9 mouse cellular contexts compared by ENCODE assay signal in the genomic region with DNA sequence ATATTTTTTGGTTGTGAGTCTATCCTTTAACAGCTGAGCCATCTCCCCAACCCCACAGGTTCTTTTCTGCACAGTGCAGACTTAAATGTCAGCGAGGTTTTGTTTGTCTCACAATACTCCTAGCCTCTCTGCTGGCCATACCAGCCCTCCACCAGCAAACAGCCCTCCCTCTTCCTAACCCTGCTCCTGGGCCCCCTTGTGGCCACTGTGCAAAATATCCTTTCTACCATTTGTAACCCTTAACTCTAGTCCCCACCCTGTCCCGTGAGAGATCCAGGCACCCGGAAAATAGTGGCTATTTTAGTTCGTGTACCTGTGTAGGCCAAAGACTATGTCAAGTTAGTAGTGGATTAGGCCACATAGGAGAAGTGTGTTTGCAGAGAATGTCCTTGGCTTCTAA. TPM values are rescaled to one million over a fixed set of nuclear protein-coding genes. Genes with fewer than 3 reads are reported as not detected.
DNase-seq lines count a peak whose midpoint lies in the region; ATAC-seq and TF ChIP-seq lines count a peak whose summit lies in the region.
"Had no signal": no experiment of that assay in that cellular context is flagged by ENCODE, and none has a peak within 500 bp of the region (broad histone marks: within the 10 kb centered on the region; RNA-seq: fewer than 3 reads in every experiment).

No protein-coding gene starts in this region.

- ATAC-seq in heart, embryonic 16.5 days (replicated peaks; ENCODE audit: extremely low read depth, insufficient read depth, low FRiP score), result peak; percentile 42; the same call in 1 of the 2 replicates
- peak; percentile 50; the same call in 1 of the 2 replicates for ATAC-seq in liver, embryonic 15.5 days (ENCODE audit: insufficient read depth)

- H3K36me3 ChIP-seq in heart, embryonic 16.5 days (ENCODE audit: control insufficient read depth, insufficient read depth), result no peaks in the 10 kb centered on the region
- H3K36me3 ChIP-seq in ES-Bruce4 (ENCODE audit: control insufficient read depth, insufficient read depth, low read length, poor library complexity, severe bottlenecking), result peaks cover 1% of the 10 kb centered on the region; the same call in 1 of the 2 replicates
- peaks cover 2% of the 10 kb centered on the region for H3K36me3 ChIP-seq in liver, embryonic 15.5 days (replicated peaks)

- H3K4me1 ChIP-seq in heart, embryonic 16.5 days (ENCODE audit: control insufficient read depth, insufficient read depth, low read length), result peaks cover 3% of the 10 kb centered on the region; the same call in 1 of the 2 replicates
- no peaks in the 10 kb centered on the region for H3K4me1 ChIP-seq in ES-Bruce4 (ENCODE audit: control insufficient read depth, insufficient read depth, low read length)
- H3K4me1 ChIP-seq in liver, embryonic 15.5 days (replicated peaks), result peaks cover 16% of the 10 kb centered on the region

- no peak overlapping the region for H3K27ac ChIP-seq in heart, embryonic 16.5 days (ENCODE audit: low read length)
- no peak overlapping the region for H3K27ac ChIP-seq in ES-Bruce4 (ENCODE audit: insufficient read depth, low read length)
- no peak overlapping the region for H3K27ac ChIP-seq in liver, embryonic 15.5 days (replicated peaks)

- peaks cover 1% of the 10 kb centered on the region for H3K27me3 ChIP-seq in heart, embryonic 16.5 days (ENCODE audit: control insufficient read depth, insufficient read depth, low read length)
- no peaks in the 10 kb centered on the region for H3K27me3 ChIP-seq in ES-Bruce4 (ENCODE audit: control insufficient read depth, insufficient read depth, low read length, poor library complexity, severe bottlenecking)
- peaks cover 2% of the 10 kb centered on the region for H3K27me3 ChIP-seq in liver, embryonic 15.5 days

- H3K4me3 ChIP-seq in heart, embryonic 16.5 days (ENCODE audit: low read length), result no peak overlapping the region
- no peak overlapping the region for H3K4me3 ChIP-seq in ES-Bruce4 (ENCODE audit: low read depth, low read length)
- no peak overlapping the region for H3K4me3 ChIP-seq in liver, embryonic 15.5 days (replicated peaks)
- H3K4me3 ChIP-seq: erythroblast, embryonic 14.5 days had no signal

- TF ChIP-seq POLR2A in ES-Bruce4 (IDR thresholded peaks at IDR 0.05; ENCODE audit: insufficient read depth, low read length), result no peak
- no peak for TF ChIP-seq POLR2A in brain, embryonic 14.5 days (IDR thresholded peaks at IDR 0.05; ENCODE audit: borderline replicate concordance, extremely low read depth, insufficient read depth, insufficient read length, poor library complexity, severe bottlenecking)

- no peak for DNase-seq in heart, adult 8-10 months (ENCODE audit: low spot score)
- peak; percentile 70 for DNase-seq in brain, embryonic 14.5 days (ENCODE audit: low read depth)
- DNase-seq in heart, postnatal 36 days, result peak; percentile 61 to 66
- peak; percentile 80 for DNase-seq in retina, postnatal 1 day
- no peak for DNase-seq in c-Kit-positive CD71-positive TER-119-positive erythroid progenitor cells, embryonic 14.5 days (ENCODE audit: low spot score)

- WGBS in heart, embryonic 16.5 days, result 12% methylated on average over 4 of the region's 4 CpGs
- 5% methylated on average over 4 of the region's 4 CpGs for WGBS in liver, embryonic 15.5 days (ENCODE audit: insufficient replicate concordance)

- TF ChIP-seq EP300 in ES-Bruce4 (IDR thresholded peaks at IDR 0.05; ENCODE audit: insufficient read depth, low read depth, low read length), result no peak

- no peaks in the 10 kb centered on the region for H3K9me3 ChIP-seq in heart, embryonic 16.5 days (replicated peaks; ENCODE audit: control insufficient read depth, low read length)
- H3K9me3 ChIP-seq in ES-Bruce4 (replicated peaks; ENCODE audit: control insufficient read depth, insufficient read depth, low read length, poor library complexity, severe bottlenecking), result no peaks in the 10 kb centered on the region
- no peaks in the 10 kb centered on the region for H3K9me3 ChIP-seq in liver, embryonic 15.5 days (replicated peaks)

- H3K4me2 ChIP-seq in heart, embryonic 16.5 days (ENCODE audit: low read depth, low read length), result no peak overlapping the region
- no peak overlapping the region for H3K4me2 ChIP-seq in liver, embryonic 15.5 days

- intact Hi-C loops in heart, postnatal 36 days (cut with DNase I), result loop anchor here (10.0 kb wide), 1 partner anchor 174 kb away; no protein-coding TSS in a partner anchor

- H3K9ac ChIP-seq in heart, embryonic 16.5 days (ENCODE audit: low read length), result no peak overlapping the region
- H3K9ac ChIP-seq in ES-Bruce4 (ENCODE audit: low read depth, poor library complexity, severe bottlenecking), result no peak overlapping the region
- H3K9ac ChIP-seq in liver, embryonic 15.5 days, result no peak overlapping the region

- TF ChIP-seq CTCF in ES-Bruce4 (IDR thresholded peaks at IDR 0.05; ENCODE audit: low read depth, low read length), result peak; percentile 70
- TF ChIP-seq CTCF in brain, embryonic 14.5 days (IDR thresholded peaks at IDR 0.05; ENCODE audit: borderline replicate concordance, extremely low read depth, insufficient read depth, insufficient read length), result peak; percentile 80

RNA-seq across cellular contexts. Expression of a gene that starts 6.5 kb away (rescaled TPM):
- 0.20 and 0.35 TPM in 2 replicates for polyA plus RNA-seq in heart, embryonic 16.5 days (2015; fragmentation: Nextera tagmentation; extraction: Ambion mirVana)
- 1 to 10 TPM in 2 of 4 experiments, under 1 TPM in 2; 0.52 to 1.7 (median 0.89) TPM for total RNA-seq in heart, adult 8-10 months (2022)
- polyA plus RNA-seq in ES-Bruce4 (2011; ENCODE audit: insufficient read depth, insufficient read length, low read depth, missing spikeins), result 2.9 and 3.2 TPM in 2 replicates
- polyA plus RNA-seq in brain, embryonic 14.5 days (2012; rRNA removed), result 5.8 and 8.5 TPM in 2 replicates
- under 1 TPM; 0.35 to 0.44 TPM for total RNA-seq in heart, postnatal 36 days (2021)
- polyA plus RNA-seq in liver, embryonic 15.5 days (2015; fragmentation: Nextera tagmentation; extraction: Ambion mirVana), result 0.30 and 0.45 TPM in 2 replicates

RNA-seq across cellular contexts. Expression of a gene that starts 8.5 kb away (rescaled TPM):
- 676 and 829 TPM in 2 replicates for polyA plus RNA-seq in heart, embryonic 16.5 days (2015; fragmentation: Nextera tagmentation; extraction: Ambion mirVana)
- total RNA-seq in heart, adult 8-10 months (2022), result 100 to 1,000 TPM; 402 to 462 (median 427) TPM
- polyA plus RNA-seq in ES-Bruce4 (2011; ENCODE audit: insufficient read depth, insufficient read length, low read depth, missing spikeins), result 2,572 and 2,592 TPM in 2 replicates
- polyA plus RNA-seq in brain, embryonic 14.5 days (2012; rRNA removed), result 1,764 and 1,996 TPM in 2 replicates
- total RNA-seq in heart, postnatal 36 days (2021), result 100 to 1,000 TPM; 409 to 436 TPM
- 785 TPM in 2 replicates for polyA plus RNA-seq in liver, embryonic 15.5 days (2015; fragmentation: Nextera tagmentation; extraction: Ambion mirVana)

RNA-seq across cellular contexts. Expression of a gene that starts 47.5 kb away (rescaled TPM):
- 4.4 and 5.8 TPM in 2 replicates for polyA plus RNA-seq in heart, embryonic 16.5 days (2015; fragmentation: Nextera tagmentation; extraction: Ambion mirVana)
- under 1 TPM; 0.34 to 0.87 (median 0.60) TPM for total RNA-seq in heart, adult 8-10 months (2022)
- 2.2 and 2.9 TPM in 2 replicates for polyA plus RNA-seq in ES-Bruce4 (2011; ENCODE audit: insufficient read depth, insufficient read length, low read depth, missing spikeins)
- polyA plus RNA-seq in brain, embryonic 14.5 days (2012; rRNA removed), result 1.8 and 3.5 TPM in 2 replicates
- total RNA-seq in heart, postnatal 36 days (2021), result under 1 TPM; 0.58 to 0.79 TPM
- 0.76 and 0.96 TPM in 2 replicates for polyA plus RNA-seq in liver, embryonic 15.5 days (2015; fragmentation: Nextera tagmentation; extraction: Ambion mirVana)

RNA-seq across cellular contexts. Expression of a gene that starts 47.9 kb away (rescaled TPM):
- 60.7 and 71.0 TPM in 2 replicates for polyA plus RNA-seq in heart, embryonic 16.5 days (2015; fragmentation: Nextera tagmentation; extraction: Ambion mirVana)
- 10 to 100 TPM; 86.9 to 99.5 (median 95.3) TPM for total RNA-seq in heart, adult 8-10 months (2022)
- polyA plus RNA-seq in ES-Bruce4 (2011; ENCODE audit: insufficient read depth, insufficient read length, low read depth, missing spikeins), result 79.3 and 99.6 TPM in 2 replicates
- polyA plus RNA-seq in brain, embryonic 14.5 days (2012; rRNA removed), result 96.1 and 112 TPM in 2 replicates
- 10 to 100 TPM; 79.7 to 87.7 TPM for total RNA-seq in heart, postnatal 36 days (2021)
- 20.8 and 21.2 TPM in 2 replicates for polyA plus RNA-seq in liver, embryonic 15.5 days (2015; fragmentation: Nextera tagmentation; extraction: Ambion mirVana)

Comparison
In these comparisons a context has a peak if more than half of its experiments do, and no peak if none do; other contexts are left out.
1. DNase-seq: peak in brain, embryonic 14.5 days (single experiment), heart, postnatal 36 days (2 of 2) and retina, postnatal 1 day (single experiment); none in heart, adult 8-10 months (single experiment) and c-Kit-positive CD71-positive TER-119-positive erythroid progenitor cells, embryonic 14.5 days (single experiment).